Mouse (Mus musculus) ovary, adult 10 weeks (tissue): Measurements from ENCODE around the gene 4430402I18Rik. TPM values are rescaled to one million over a fixed set of nuclear protein-coding genes. Genes with fewer than 3 reads are reported as not detected.

ENCODE experiments used
- polyA plus RNA-seq: library from polyadenylated mRNA; stranded (reverse); fragments of 350-450 nt; fragmentation: Illumina TruSeq; extraction: RNeasy Lipid Tissue Mini Kit (QIAGEN cat#74804); gene quantifications from one replicate; pipeline ENCODE4 v1.2.3, GENCODE M21; 2014

Gene 4430402I18Rik
- polyA plus RNA-seq: 4.0 TPM

DNA sequence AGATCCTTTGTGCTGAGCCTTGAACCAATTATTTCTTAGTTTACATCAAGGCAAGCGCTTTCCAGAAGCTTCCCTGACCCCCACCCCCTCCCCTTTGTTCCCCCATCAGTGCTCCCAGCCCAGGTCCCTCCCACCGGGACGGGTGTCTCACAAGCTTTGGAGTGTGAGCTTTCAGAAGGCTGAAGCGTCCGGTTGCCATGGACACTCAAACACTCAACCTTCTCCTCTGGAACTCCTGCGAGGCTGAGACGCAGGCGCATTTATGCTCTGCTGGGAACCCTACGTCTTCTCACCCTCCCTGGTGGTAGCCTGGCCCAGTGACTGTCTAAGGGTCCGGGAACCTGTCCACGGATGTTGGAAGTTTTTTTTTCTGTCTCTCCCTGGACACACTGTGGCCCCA lies at the start of gene 4430402I18Rik:
4430402I18Rik (minus strand) TSS at position 149 of the 400 bp plus-strand sequence.

DNA sequence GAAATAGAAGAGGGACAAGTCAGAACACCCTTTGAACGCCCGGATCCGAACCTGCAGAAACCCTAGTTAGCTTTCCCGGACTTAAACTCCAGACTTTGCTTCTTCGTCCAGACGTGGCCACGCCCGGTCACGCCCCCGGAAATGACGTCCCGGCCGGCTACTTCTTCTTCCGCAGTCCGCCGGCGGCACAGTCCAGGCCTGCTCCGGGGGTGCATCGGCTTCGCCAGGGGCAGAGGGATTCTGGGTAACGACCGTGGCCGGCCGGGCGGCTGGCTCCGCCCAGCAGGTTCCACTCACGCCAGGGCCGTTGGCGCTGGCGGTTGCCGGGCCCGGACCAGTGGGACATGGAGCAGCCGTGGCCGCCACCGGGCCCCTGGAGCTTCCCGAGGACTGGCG lies 22.6 kb upstream of the 4430402I18Rik start, which contains the start of gene Cdc37l1:
Cdc37l1 (plus strand) TSS at position 159 of the 396 bp plus-strand sequence.

DNA sequence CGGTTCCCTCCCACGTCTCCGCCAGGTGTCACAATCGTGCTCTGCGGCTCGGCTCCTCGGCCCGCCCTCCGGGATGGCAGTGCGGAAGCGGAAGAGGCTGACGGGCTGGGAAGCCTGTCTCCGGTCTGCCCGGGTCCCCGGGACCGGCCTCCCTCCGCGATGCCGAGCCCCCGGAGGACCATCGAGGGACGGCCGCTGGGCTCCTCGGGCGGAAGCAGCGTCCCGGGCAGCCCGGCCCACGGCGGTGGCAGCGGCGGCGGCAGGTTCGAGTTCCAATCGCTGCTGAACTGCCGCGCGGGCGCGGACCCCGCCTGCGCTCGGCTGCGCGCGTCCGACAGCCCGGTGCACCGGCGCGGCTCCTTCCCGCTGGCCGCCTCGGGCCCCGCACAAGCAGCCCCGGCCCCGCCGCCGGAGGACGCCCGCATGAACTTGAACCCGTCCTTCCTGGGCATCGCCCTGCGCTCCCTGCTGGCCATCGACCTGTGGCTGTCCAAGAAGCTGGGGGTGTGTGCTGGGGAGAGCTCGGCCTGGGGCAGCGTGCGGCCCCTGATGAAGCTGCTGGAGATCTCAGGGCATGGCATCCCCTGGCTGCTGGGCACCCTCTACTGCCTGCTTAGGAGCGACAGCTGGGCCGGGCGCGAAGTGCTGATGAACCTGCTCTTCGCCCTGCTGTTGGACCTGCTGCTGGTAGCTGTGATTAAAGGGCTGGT lies 3.6 kb downstream of the 4430402I18Rik start, which contains the start of gene Plpp6:
Plpp6 (plus strand) TSS at position 112 of the 710 bp plus-strand sequence.

Other genes with a start within 250 kb of the 4430402I18Rik start
- 9.4 TPM for gene Slc1a1, start 132.8 kb downstream of the 4430402I18Rik start, polyA plus RNA-seq
- 39.5 TPM for gene Plpp6, start 3.8 kb downstream of the 4430402I18Rik start, polyA plus RNA-seq
- 78.9 TPM for gene Cdc37l1, start 22.6 kb upstream of the 4430402I18Rik start, polyA plus RNA-seq
- gene Ak3, start 80.2 kb upstream of the 4430402I18Rik start, polyA plus RNA-seq: 205 TPM
- gene Rcl1, start 133.6 kb upstream of the 4430402I18Rik start, polyA plus RNA-seq: 4.5 TPM